In genomic region chr17:56185281-56186141, GRCm38 (mm10) we compare ENCODE assay signal across 8 mouse cellular contexts. TPM values are rescaled to one million over a fixed set of nuclear protein-coding genes. Genes with fewer than 3 reads are reported as not detected.
DNase-seq lines count a peak whose midpoint lies in the region; ATAC-seq and TF ChIP-seq lines count a peak whose summit lies in the region.
"Had no signal": no experiment of that assay in that cellular context is flagged by ENCODE, and none has a peak within 500 bp of the region (broad histone marks: within the 10 kb centered on the region; RNA-seq: fewer than 3 reads in every experiment).

No protein-coding gene starts in this region.

- peak; percentile 44 for DNase-seq in ES-CJ7 (ENCODE audit: low read depth, low spot score)
- DNase-seq in ZHBTc4 (ENCODE audit: low read depth, low spot score): peak; percentile 55
- no peak for DNase-seq in forebrain, postnatal 0 days
- peak; percentile 41 for DNase-seq in hindbrain, embryonic 11.5 days (ENCODE audit: low spot score)
- DNase-seq in layer of hippocampus, postnatal 36 days: peak; percentile 37 to 39
- no peak for DNase-seq in thymus, postnatal 10 days (ENCODE audit: low spot score in 2 of 2)

- no peak for ATAC-seq in forebrain, postnatal 0 days
- peak; percentile 63 for ATAC-seq in hindbrain, embryonic 11.5 days (ENCODE audit: low FRiP score)
- no peak for ATAC-seq in midbrain, embryonic 15.5 days (replicated peaks)

- H3K36me3 ChIP-seq in forebrain, postnatal 0 days (ENCODE audit: insufficient read depth): peaks cover 44% of the 10 kb centered on the region
- H3K36me3 ChIP-seq in hindbrain, embryonic 11.5 days (ENCODE audit: control insufficient read depth, insufficient read depth, low read length): peaks cover 12% of the 10 kb centered on the region; the same call in 1 of the 2 replicates
- H3K36me3 ChIP-seq in midbrain, embryonic 15.5 days (replicated peaks): peaks cover 35% of the 10 kb centered on the region

- no peaks in the 10 kb centered on the region for H3K27me3 ChIP-seq in forebrain, postnatal 0 days (ENCODE audit: insufficient read depth, low read length)
- H3K27me3 ChIP-seq in hindbrain, embryonic 11.5 days (ENCODE audit: control insufficient read depth, insufficient read depth, low read length): no peaks in the 10 kb centered on the region
- no peaks in the 10 kb centered on the region for H3K27me3 ChIP-seq in midbrain, embryonic 15.5 days (replicated peaks)

- 37% methylated on average over 11 of the region's 11 CpGs for WGBS in forebrain, postnatal 0 days
- WGBS in hindbrain, embryonic 11.5 days: 37% methylated on average over 11 of the region's 11 CpGs
- WGBS in midbrain, embryonic 15.5 days: 42% methylated on average over 11 of the region's 11 CpGs

- no peak overlapping the region for H3K9ac ChIP-seq in forebrain, postnatal 0 days
- peak overlapping the region; percentile 24; the same call in 1 of the 2 replicates for H3K9ac ChIP-seq in hindbrain, embryonic 11.5 days (ENCODE audit: low read depth, low read length)
- no peak overlapping the region for H3K9ac ChIP-seq in midbrain, embryonic 15.5 days

- no peaks in the 10 kb centered on the region for H3K9me3 ChIP-seq in forebrain, postnatal 0 days (ENCODE audit: low read length)
- H3K9me3 ChIP-seq in hindbrain, embryonic 11.5 days (ENCODE audit: control insufficient read depth, low read length): no peaks in the 10 kb centered on the region
- H3K9me3 ChIP-seq in midbrain, embryonic 15.5 days: no peaks in the 10 kb centered on the region

- H3K4me3 ChIP-seq in forebrain, postnatal 0 days (ENCODE audit: low read depth, low read length): no peak overlapping the region
- no peak overlapping the region for H3K4me3 ChIP-seq in hindbrain, embryonic 11.5 days (ENCODE audit: low read depth, low read length)
- no peak overlapping the region for H3K4me3 ChIP-seq in midbrain, embryonic 15.5 days

- H3K4me1 ChIP-seq in forebrain, postnatal 0 days (ENCODE audit: insufficient read depth): peaks cover 9% of the 10 kb centered on the region
- peaks cover 6% of the 10 kb centered on the region for H3K4me1 ChIP-seq in hindbrain, embryonic 11.5 days (replicated peaks; ENCODE audit: control insufficient read depth, insufficient read depth, low read length)
- peaks cover 26% of the 10 kb centered on the region for H3K4me1 ChIP-seq in midbrain, embryonic 15.5 days

- H3K4me2 ChIP-seq in forebrain, postnatal 0 days (ENCODE audit: low read depth): no peak overlapping the region
- no peak overlapping the region for H3K4me2 ChIP-seq in hindbrain, embryonic 11.5 days (replicated peaks; ENCODE audit: low read depth, low read length)
- H3K4me2 ChIP-seq in midbrain, embryonic 15.5 days: no peak overlapping the region

- no peak for TF ChIP-seq CTCF in forebrain, postnatal 0 days (IDR thresholded peaks at IDR 0.05; ENCODE audit: low read depth)

- peak overlapping the region; percentile 29; the same call in 1 of the 2 replicates for H3K27ac ChIP-seq in forebrain, postnatal 0 days (ENCODE audit: low read depth, low read length)
- H3K27ac ChIP-seq in hindbrain, embryonic 11.5 days (ENCODE audit: low read depth, low read length): peak overlapping the region; percentile 91
- H3K27ac ChIP-seq in midbrain, embryonic 15.5 days: peak overlapping the region; percentile 60
- H3K27ac ChIP-seq: macrophage had no signal

RNA-seq across cellular contexts. Expression of gene Mydgf, which starts 1.8 kb away (rescaled TPM):
- 52.3 and 65.1 TPM in 2 replicates for total RNA-seq in forebrain, postnatal 0 days (2014; rRNA removed)
- polyA plus RNA-seq in forebrain, postnatal 0 days (2015; fragmentation: Nextera tagmentation; extraction: Ambion mirVana): 65.7 and 75.0 TPM in 2 replicates
- 62.1 and 62.9 TPM in 2 replicates for polyA plus RNA-seq in hindbrain, embryonic 11.5 days (2014; fragmentation: Nextera tagmentation; extraction: Ambion mirVana)
- 10 to 100 TPM; 40.9 to 44.0 TPM for total RNA-seq in layer of hippocampus, postnatal 36 days (2021)
- polyA plus RNA-seq in midbrain, embryonic 15.5 days (2015; fragmentation: Nextera tagmentation; extraction: Ambion mirVana): 74.9 and 76.4 TPM in 2 replicates

RNA-seq across cellular contexts. Expression of gene Tnfaip8l1, which starts 23.2 kb away (rescaled TPM):
- 11.0 and 12.8 TPM in 2 replicates for total RNA-seq in forebrain, postnatal 0 days (2014; rRNA removed)
- polyA plus RNA-seq in forebrain, postnatal 0 days (2015; fragmentation: Nextera tagmentation; extraction: Ambion mirVana): 8.6 TPM in 2 replicates
- polyA plus RNA-seq in hindbrain, embryonic 11.5 days (2014; fragmentation: Nextera tagmentation; extraction: Ambion mirVana): 8.5 and 9.9 TPM in 2 replicates
- 1 to 10 TPM; 5.3 to 7.3 TPM for total RNA-seq in layer of hippocampus, postnatal 36 days (2021)
- 11.1 and 12.7 TPM in 2 replicates for polyA plus RNA-seq in midbrain, embryonic 15.5 days (2015; fragmentation: Nextera tagmentation; extraction: Ambion mirVana)

RNA-seq across cellular contexts. Expression of gene Dpp9, which starts 33.2 kb away (rescaled TPM):
- 16.2 and 21.9 TPM in 2 replicates for total RNA-seq in forebrain, postnatal 0 days (2014; rRNA removed)
- polyA plus RNA-seq in forebrain, postnatal 0 days (2015; fragmentation: Nextera tagmentation; extraction: Ambion mirVana): 16.1 and 19.5 TPM in 2 replicates
- polyA plus RNA-seq in hindbrain, embryonic 11.5 days (2014; fragmentation: Nextera tagmentation; extraction: Ambion mirVana): 26.2 and 27.6 TPM in 2 replicates
- total RNA-seq in layer of hippocampus, postnatal 36 days (2021): 10 to 100 TPM; 68.2 to 70.9 TPM
- 27.8 and 29.1 TPM in 2 replicates for polyA plus RNA-seq in midbrain, embryonic 15.5 days (2015; fragmentation: Nextera tagmentation; extraction: Ambion mirVana)

RNA-seq across cellular contexts. Expression of gene Sema6b, which starts 45.4 kb away (rescaled TPM):
- total RNA-seq in forebrain, postnatal 0 days (2014; rRNA removed): 71.0 and 76.4 TPM in 2 replicates
- 15.6 and 18.1 TPM in 2 replicates for polyA plus RNA-seq in forebrain, postnatal 0 days (2015; fragmentation: Nextera tagmentation; extraction: Ambion mirVana)
- 2.5 and 2.6 TPM in 2 replicates for polyA plus RNA-seq in hindbrain, embryonic 11.5 days (2014; fragmentation: Nextera tagmentation; extraction: Ambion mirVana)
- total RNA-seq in layer of hippocampus, postnatal 36 days (2021): 100 to 1,000 TPM; 129 to 138 TPM
- 19.0 and 21.4 TPM in 2 replicates for polyA plus RNA-seq in midbrain, embryonic 15.5 days (2015; fragmentation: Nextera tagmentation; extraction: Ambion mirVana)

Comparison
In these comparisons a context has a peak if more than half of its experiments do, and no peak if none do; other contexts are left out.
1. DNase-seq: peak in ES-CJ7 (single experiment), ZHBTc4 (single experiment), hindbrain, embryonic 11.5 days (single experiment) and layer of hippocampus, postnatal 36 days (2 of 2); none in forebrain, postnatal 0 days (single experiment) and thymus, postnatal 10 days (0 of 2).
2. H3K27ac ChIP-seq: peak in every context shown above with its lines; median percentile 91 in hindbrain, embryonic 11.5 days; 60 in midbrain, embryonic 15.5 days; 29 in forebrain, postnatal 0 days.